Mouse (Mus musculus) ES-E14 (cell line): ENCODE measurements at regions not wholly inside any gene's neighbourhood (a gene's known extent, or its start where the extent isn't known, plus 50 kb on each side); places are given as distances from the start of the nearest gene placed in this dataset.

ENCODE experiments used
- DNase-seq: peaks from one replicate; pipeline ENCODE4 v3.0.0-alpha.2; 2013; ENCODE audit warnings: low read depth, low spot score
- H3K27ac ChIP-seq: 2 replicates; pipeline ENCODE4 v1.5.1; 2012; ENCODE audit warnings: low read depth, mild to moderate bottlenecking, low read length, moderate library complexity, mixed read lengths; ENCODE audit not compliant: poor library complexity, insufficient read depth, severe bottlenecking
- H3K36me3 ChIP-seq: 2 replicates; pipeline ENCODE4 v1.6.1; 2012; ENCODE audit warnings: mild to moderate bottlenecking, low read length, moderate library complexity, mixed read lengths; ENCODE audit not compliant: control insufficient read depth, poor library complexity, insufficient read depth, severe bottlenecking
- H3K4me1 ChIP-seq, 2 experiments: fragments of 150-350 bp in 1 of 2; sonication (generic) in 1 of 2; 2 replicates each; pipeline ENCODE4 v1.6.1; 2012; ENCODE audit warnings: low read length in 2 of 2, mild to moderate bottlenecking in 1 of 2, mixed read lengths in 1 of 2; ENCODE audit not compliant: control insufficient read depth in 2 of 2, insufficient read depth in 2 of 2, poor library complexity in 1 of 2
- H3K4me3 ChIP-seq, 2 experiments: fragments of 150-350 bp in 1 of 2; sonication (generic) in 1 of 2; 2 replicates each; pipeline ENCODE4 v1.5.1; 2012; ENCODE audit warnings: low read length in 2 of 2, low read depth in 1 of 2, mild to moderate bottlenecking in 1 of 2, mixed read lengths in 1 of 2; ENCODE audit not compliant: insufficient read depth in 1 of 2, poor library complexity in 1 of 2, severe bottlenecking in 1 of 2
- H3K9ac ChIP-seq: 2 replicates; pipeline ENCODE4 v1.6.1; 2012; ENCODE audit warnings: low read depth, mild to moderate bottlenecking, low read length, mixed read lengths; ENCODE audit not compliant: poor library complexity, insufficient read depth, severe bottlenecking
- H3K9me3 ChIP-seq: fragments of 150-350 bp; sonication (generic); 2 replicates; pipeline ENCODE4 v1.6.1; 2012; ENCODE audit warnings: low read depth, mild to moderate bottlenecking, low read length; ENCODE audit not compliant: control insufficient read depth, insufficient read depth
- CHD2 ChIP-seq: IDR thresholded peaks from 2 replicates; pipeline ENCODE4 v1.6.1; 2014; ENCODE audit warnings: mild to moderate bottlenecking, low read depth, low read length, inconsistent platforms
- HCFC1 ChIP-seq: IDR thresholded peaks from 2 replicates; pipeline ENCODE4 v1.6.1; 2012; ENCODE audit warnings: low read length, inconsistent platforms, borderline replicate concordance; ENCODE audit not compliant: insufficient read depth
- MAFK ChIP-seq: IDR thresholded peaks from 2 replicates; pipeline ENCODE4 v1.6.1; 2014; ENCODE audit warnings: mild to moderate bottlenecking, low read depth, low read length, inconsistent platforms; ENCODE audit not compliant: insufficient read depth
- ZC3H11A ChIP-seq: IDR thresholded peaks from 2 replicates; pipeline ENCODE4 v1.6.1; 2012; ENCODE audit warnings: low read depth, mild to moderate bottlenecking, inconsistent platforms, low read length, borderline replicate concordance
- ZNF384 ChIP-seq: IDR thresholded peaks from 2 replicates; pipeline ENCODE4 v1.6.1; 2012; ENCODE audit warnings: low read depth, low read length, inconsistent platforms
- in situ Hi-C, 2 experiments: fragments of 600-800 bp; cut with MboI; formaldehyde crosslinking; loops; one replicate each; pipeline ENCODE4 v1.15.1; 2025; ENCODE audit warnings: low sequenced_read_pairs in 2 of 2, inconsistent platforms in 1 of 2; ENCODE audit not compliant: unreplicated experiment in 2 of 2

DNA sequence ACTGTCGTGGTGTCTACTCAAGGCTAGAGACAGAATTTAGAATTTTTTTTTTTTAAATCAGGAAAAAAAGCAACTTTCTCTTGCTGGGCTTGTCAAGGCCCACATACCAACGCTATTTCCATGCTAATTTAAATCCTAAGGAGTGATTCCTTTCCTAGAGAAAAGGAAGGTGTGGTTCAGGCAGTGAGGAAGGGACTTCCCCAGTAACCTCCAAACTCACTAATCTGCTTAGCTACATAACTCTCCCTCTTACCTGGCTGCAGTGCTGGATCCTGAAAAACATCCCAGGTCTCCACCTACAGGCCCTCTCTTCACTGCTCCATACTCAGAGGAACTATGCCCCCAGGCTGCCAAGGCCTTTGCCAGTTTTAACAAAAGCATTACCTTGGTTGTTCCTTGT lies 55.1 kb upstream of the Rap2b start:
- H3K4me3 ChIP-seq, result no peak overlapping the region
- DNase-seq, result peak; percentile 3
- in situ Hi-C loops, result no loop called here
- H3K27ac ChIP-seq, result no peak overlapping the region
- no peaks in the 10 kb centered on the region for H3K36me3 ChIP-seq
- H3K9me3 ChIP-seq, result no peaks in the 10 kb centered on the region
- no peak overlapping the region for H3K9ac ChIP-seq
- H3K4me1 ChIP-seq, result peaks cover 0 to 7% of the 10 kb centered on the region in 2 experiments; a peak in 2 of 4 replicates
- no peak for TF ChIP-seq ZNF384
- no peak for TF ChIP-seq HCFC1
- TF ChIP-seq MAFK, result no peak
- no peak for TF ChIP-seq CHD2
- no peak for TF ChIP-seq ZC3H11A

DNA sequence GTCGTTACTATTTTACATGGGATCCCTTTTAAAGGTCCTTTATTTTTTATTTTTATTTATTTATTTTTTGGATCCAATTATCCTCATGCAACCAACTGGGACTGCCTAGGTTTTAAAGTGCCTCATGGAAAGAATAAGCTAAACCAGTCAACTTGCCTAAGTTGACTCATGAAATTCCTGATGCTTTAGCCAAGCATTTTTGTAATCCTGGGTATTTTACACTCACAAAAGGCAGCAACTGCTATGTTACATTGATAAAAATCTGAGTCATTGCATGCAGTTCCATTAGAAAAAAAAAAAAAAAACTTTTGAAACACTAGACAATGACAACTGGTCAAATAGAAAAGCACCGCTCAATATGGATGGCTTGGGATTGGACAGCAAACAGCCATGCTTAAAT lies 52.7 kb upstream of the Rap2b start:
- H3K4me1 ChIP-seq, result peaks cover 0 to 7% of the 10 kb centered on the region in 2 experiments; a peak in 2 of 4 replicates
- TF ChIP-seq ZNF384 (no peak), MAFK (no peak), ZC3H11A (no peak), HCFC1 (no peak), CHD2 (no peak)
- in situ Hi-C loops, result no loop called here
- no peak overlapping the region for H3K4me3 ChIP-seq
- no peak overlapping the region for H3K9ac ChIP-seq
- no peak overlapping the region for H3K27ac ChIP-seq
- H3K9me3 ChIP-seq, result no peaks in the 10 kb centered on the region
- no peaks in the 10 kb centered on the region for H3K36me3 ChIP-seq
- no peak for DNase-seq

DNA sequence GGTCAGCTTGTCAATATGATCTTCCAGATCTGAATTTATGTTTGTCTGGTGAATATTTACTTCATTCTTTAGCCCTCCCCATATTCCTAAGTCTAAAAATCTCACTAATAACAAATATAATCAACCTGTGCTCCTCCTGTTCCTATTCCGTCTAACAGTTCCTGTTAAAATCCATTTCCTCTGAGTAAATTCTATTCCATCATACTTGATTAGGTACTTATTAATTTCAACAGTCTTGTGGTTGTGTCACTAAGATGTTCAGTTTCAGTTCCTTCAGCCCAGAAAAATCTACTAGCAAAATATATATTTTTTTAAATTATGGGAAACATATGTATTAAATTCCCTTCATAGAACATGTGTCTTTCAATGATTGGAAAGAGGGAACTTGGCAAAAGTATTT lies 52.2 kb upstream of the Rap2b start:
- DNase-seq, result no peak
- peaks cover 0 to 7% of the 10 kb centered on the region in 2 experiments; a peak in 2 of 4 replicates for H3K4me1 ChIP-seq
- TF ChIP-seq MAFK (no peak), HCFC1 (no peak), ZC3H11A (no peak)
- no peaks in the 10 kb centered on the region for H3K36me3 ChIP-seq
- in situ Hi-C loops, result no loop called here
- H3K9me3 ChIP-seq, result no peaks in the 10 kb centered on the region
- H3K9ac ChIP-seq, result no peak overlapping the region
- H3K27ac ChIP-seq, result no peak overlapping the region
- no peak overlapping the region for H3K4me3 ChIP-seq
